Mouse (Mus musculus): ENCODE measurements around the gene Brix1. TPM values are rescaled to one million over a fixed set of nuclear protein-coding genes. Genes with fewer than 3 reads are reported as not detected.

Brix1 gene
- polyA plus RNA-seq (2014; fragmentation: Illumina TruSeq; extraction: RNeasy Lipid Tissue Mini Kit (QIAGEN cat#74804); ENCODE audit: low replicate concordance), result 127 TPM

DNA sequence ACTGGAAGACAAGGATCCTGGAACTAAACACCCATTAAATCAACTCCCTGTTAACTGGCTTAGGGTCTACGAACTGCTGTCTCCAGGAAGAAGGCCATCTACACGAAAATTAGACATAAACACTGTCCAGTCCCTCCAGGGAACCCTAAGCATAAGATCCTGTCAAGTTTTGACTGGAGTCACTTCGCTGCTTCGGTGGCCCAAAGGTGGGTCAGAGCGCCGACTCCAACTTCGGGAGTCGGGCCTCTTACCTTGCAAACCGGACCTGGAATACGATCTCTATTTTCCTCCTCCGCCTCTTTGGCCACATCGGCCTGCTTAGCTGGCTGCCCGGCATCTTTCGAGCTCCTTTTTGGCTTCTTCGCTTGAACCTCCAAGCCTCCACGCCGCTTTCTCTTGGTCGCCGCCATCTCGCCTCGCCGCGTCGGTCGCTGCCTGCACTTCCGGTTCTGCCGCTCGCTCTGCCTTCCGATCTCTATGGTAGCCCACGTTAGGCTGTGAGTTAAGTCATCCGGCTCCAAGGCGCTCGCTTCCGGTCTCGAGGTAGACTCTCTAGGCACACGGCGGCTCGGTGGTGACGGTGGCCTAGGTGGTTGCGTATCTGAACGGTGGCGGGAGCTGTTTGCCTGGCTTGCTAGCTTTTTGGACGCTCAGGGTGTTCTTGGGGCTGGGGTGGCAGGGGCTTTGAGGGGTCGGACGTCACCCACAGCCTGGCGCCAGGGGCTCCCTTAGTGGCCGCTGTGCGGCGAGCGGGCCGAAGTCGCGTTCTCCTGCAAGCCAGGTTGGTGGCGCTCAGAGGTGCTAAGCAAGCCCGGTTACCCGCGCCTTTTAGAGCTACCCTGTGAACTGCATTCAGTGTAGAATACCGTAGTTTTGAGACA is at the start of gene Brix1, which contains the start of gene Rad1:
Gene Brix1, minus strand, starts transcription at position 464 of the 881 bp plus-strand sequence.
Gene Rad1, plus strand, starts transcription at position 535 of the 881 bp plus-strand sequence.

DNA sequence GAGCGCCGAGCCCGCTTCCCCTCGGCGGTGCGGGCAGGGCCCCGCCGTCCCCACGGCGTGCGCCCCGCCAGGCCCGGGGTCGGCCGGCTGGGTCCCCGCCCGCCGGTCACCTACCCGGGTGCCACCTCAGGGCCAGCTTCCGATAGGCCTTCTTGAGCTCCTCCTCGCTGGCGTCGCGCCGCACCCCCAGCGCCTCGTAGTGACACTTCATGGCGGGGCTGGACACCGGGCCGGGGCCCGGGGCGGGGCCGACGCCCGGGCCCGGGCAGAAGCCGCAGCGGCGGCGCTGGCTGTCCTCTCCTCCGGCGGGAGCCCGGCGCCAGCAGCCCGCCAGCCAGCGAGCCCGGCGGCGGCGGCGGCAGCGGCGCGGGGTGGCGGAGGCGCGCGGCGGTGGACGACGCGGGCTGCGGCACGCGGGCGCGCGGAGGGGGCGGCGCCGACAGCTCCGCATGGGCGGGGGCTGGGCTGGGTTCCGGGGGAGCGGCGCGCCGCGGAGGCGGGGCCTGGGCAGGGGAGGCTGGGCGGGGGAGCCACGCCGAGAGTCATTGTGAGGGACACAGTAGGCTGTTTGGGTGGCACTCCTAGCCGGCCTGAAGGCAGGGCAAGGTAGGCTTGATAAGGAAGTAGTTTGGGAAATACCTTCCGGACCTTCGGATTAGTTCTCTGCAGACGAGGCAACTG is 15.5 kb downstream of the Brix1 start, which contains the start of gene Dnajc21:
Gene Dnajc21, minus strand, starts transcription at position 366 of the 681 bp plus-strand sequence.

Other genes starting within 250 kb of the Brix1 start
- not detected for gene Gm21973, start 160.6 kb downstream of the Brix1 start, polyA plus RNA-seq (2014; fragmentation: Illumina TruSeq; extraction: RNeasy Lipid Tissue Mini Kit (QIAGEN cat#74804); ENCODE audit: low replicate concordance)
- gene Agxt2, start 127.4 kb downstream of the Brix1 start, polyA plus RNA-seq (2014; fragmentation: Illumina TruSeq; extraction: RNeasy Lipid Tissue Mini Kit (QIAGEN cat#74804); ENCODE audit: low replicate concordance), result 1.9 TPM
- 77.9 TPM for gene Dnajc21, start 15.4 kb downstream of the Brix1 start, polyA plus RNA-seq (2014; fragmentation: Illumina TruSeq; extraction: RNeasy Lipid Tissue Mini Kit (QIAGEN cat#74804); ENCODE audit: low replicate concordance)
- gene Rad1, start 71 bp upstream of the Brix1 start, polyA plus RNA-seq (2014; fragmentation: Illumina TruSeq; extraction: RNeasy Lipid Tissue Mini Kit (QIAGEN cat#74804); ENCODE audit: low replicate concordance), result 11.2 TPM
- not detected for gene Ttc23l, start 72.7 kb upstream of the Brix1 start, polyA plus RNA-seq (2014; fragmentation: Illumina TruSeq; extraction: RNeasy Lipid Tissue Mini Kit (QIAGEN cat#74804); ENCODE audit: low replicate concordance)
- gene Rai14, start 228.7 kb upstream of the Brix1 start, polyA plus RNA-seq (2014; fragmentation: Illumina TruSeq; extraction: RNeasy Lipid Tissue Mini Kit (QIAGEN cat#74804); ENCODE audit: low replicate concordance), result 12.9 TPM